Mouse (Mus musculus) cerebellum, adult 2 months (tissue): ENCODE results near the gene H2-T24.

Experiments used
- CTCF ChIP-seq: fragments of 200-500 bp; IDR thresholded peaks from 2 replicates; pipeline ENCODE4 v1.5.1; 2011; ENCODE audit warnings: low read depth, mild to moderate bottlenecking, control low read depth, low read length, moderate library complexity, borderline replicate concordance; ENCODE audit not compliant: insufficient read depth
- POLR2A ChIP-seq: fragments of 200-500 bp; IDR thresholded peaks from 2 replicates; pipeline ENCODE4 v1.6.1; 2011; ENCODE audit warnings: low read length, control low read depth, borderline replicate concordance; ENCODE audit not compliant: insufficient read depth

GRCm38 (mm10) chr17:35993675-35994074 is 26.7 kb downstream of the H2-T24 start:
- TF ChIP-seq POLR2A (0 out of 2 replicates have a peak, but pooled peaks have one; percentile 33), CTCF (peak; percentile 99)
